Mouse (Mus musculus): Measurements from ENCODE around the gene Ppp1r9a.

DNA sequence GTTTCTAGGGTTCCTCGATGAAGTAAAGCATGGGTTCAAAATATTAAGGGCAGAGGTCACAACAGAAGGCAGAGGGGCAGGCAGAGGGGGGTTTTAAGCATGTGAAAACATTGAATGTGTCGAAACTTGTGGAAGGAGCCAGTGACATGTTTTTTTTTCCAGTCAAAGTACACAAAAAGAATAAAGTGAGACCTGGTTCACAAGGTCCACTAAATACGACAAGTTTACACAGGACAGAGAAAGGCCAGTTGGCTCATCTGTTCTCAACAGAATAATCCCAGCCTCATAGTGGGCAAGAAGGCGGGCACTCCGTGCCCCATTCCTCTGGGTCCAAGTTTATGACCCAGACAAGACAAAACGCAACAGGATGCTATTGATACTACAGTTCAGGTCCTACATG lies 286.2 kb downstream of the Ppp1r9a start:
- TF ChIP-seq POLR2A (IDR thresholded peaks at IDR 0.05; ENCODE audit: borderline replicate concordance, extremely low read depth, insufficient read depth, insufficient read length, poor library complexity, severe bottlenecking) (no peak), CTCF (IDR thresholded peaks at IDR 0.05; ENCODE audit: borderline replicate concordance, extremely low read depth, insufficient read depth, insufficient read length) (no peak)
